Mouse (Mus musculus) heart, postnatal 10 days (tissue): ENCODE results near the gene Klrb1b. TPM values are rescaled to one million over a fixed set of nuclear protein-coding genes. Genes with fewer than 3 reads are reported as not detected.
"Not testable (repeated sequence)": the region's sequence is repeated elsewhere in the genome, so short reads cannot be mapped to it uniquely, and the experiment has no call there.

Experiments
- DNase-seq, 2 experiments: peaks; one replicate each; pipeline ENCODE4 v3.0.0; 2021
- intact Hi-C: fragments of 180-260 bp; cut with DNase I; formaldehyde crosslinking; loops from one replicate; pipeline ENCODE4 v1.15.1; 2025
- total RNA-seq, 2 experiments: library from RNA; stranded (reverse); gene quantifications; 2 replicates each; pipeline ENCODE4 v1.2.3; 2021

The Klrb1b gene
- total RNA-seq, 2 experiments from 2014 or later, result not detected

- DNase-seq, result peak; percentile 96 to 97
Measured at GRCm38 (mm10) chr6:128802999-128803857, 22.9 kb downstream of the Klrb1b start.

GRCm38 (mm10) chr6:128802557-128802956 lies 23.6 kb downstream of the Klrb1b start:
- intact Hi-C loops, result loop anchor here (1.0 to 2.0 kb wide), 2 partner anchors 36 to 38 kb away; no protein-coding TSS in a partner anchor

More at GRCm38 (mm10) chr6:128802999-128803857, 22.9 kb downstream of the Klrb1b start:
- intact Hi-C loops, result loop anchor here (1.0 to 2.0 kb wide), 2 partner anchors 36 to 39 kb away; no protein-coding TSS in a partner anchor

DNA sequence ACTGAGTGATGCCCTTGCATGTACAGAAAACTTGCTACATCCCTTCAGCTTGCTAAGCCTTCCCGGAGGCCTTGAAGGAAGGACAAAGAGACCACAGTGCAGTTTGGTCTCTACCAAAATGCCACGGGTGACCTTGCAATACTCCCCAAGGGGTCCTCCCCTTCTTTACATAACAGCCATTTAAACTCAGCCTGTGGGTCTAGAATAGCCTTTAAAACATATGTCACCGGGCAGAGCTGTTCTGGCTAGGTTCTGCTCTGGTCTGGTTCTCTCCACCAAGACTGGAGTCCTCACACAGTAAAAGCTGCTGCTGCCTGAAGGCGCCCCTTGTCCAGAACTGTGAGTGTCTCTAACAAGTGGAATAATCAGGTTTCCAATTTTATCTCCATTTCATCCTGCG lies 25.4 kb downstream of the Klrb1b start:
- DNase-seq, intact Hi-C loops: not testable (repeated sequence)

More at GRCm38 (mm10) chr6:128802557-128802956, 23.6 kb downstream of the Klrb1b start:
- peak; percentile 37 to 41 for DNase-seq

DNA sequence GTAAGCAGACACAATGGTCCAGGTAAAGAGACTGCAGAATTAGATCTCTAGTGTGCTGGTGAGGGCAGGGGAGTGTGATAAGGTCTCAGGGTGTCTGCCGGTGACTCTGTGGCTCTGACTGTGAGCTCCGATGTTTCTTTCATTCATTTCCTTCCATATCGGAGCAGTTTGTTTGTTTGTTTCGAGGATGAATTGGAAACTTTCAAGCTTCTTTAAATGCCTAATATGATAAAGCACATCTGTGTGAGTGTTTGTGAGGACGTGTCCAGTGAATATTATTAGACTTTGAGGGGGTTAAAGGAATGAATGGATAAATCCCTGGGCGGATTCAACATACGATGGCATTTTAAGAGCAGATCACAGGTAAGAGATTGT lies 26.2 kb downstream of the Klrb1b start:
- no peak for DNase-seq
- intact Hi-C loops, result no loop called here

GRCm38 (mm10) chr6:128799144-128799895 lies 26.8 kb downstream of the Klrb1b start:
- intact Hi-C loops, result not testable (repeated sequence)
- peak; percentile 90 to 92 for DNase-seq

DNA sequence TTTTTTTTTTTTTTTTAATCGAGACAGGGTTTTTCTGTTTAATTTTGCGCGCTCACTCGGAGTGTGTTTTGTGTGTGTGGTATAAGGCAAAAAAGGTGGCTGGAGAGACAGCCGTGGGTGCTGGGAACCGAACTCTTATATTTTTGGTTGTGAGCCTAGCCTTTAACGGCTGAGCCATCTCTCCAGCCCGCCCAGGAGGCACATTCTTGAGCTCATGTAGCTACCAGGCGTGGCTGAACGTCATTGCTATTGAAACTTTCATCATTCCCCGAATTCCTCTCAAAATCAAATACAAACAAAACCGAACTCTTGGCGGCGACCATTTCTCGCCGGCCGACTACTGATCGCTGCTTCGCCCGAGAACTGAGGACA lies 27.4 kb downstream of the Klrb1b start:
- intact Hi-C loops, result not testable (repeated sequence)
- DNase-seq, result peak; percentile 75 to 83

- DNase-seq, result peak; percentile 12 to 28
- intact Hi-C loops, result no loop called here
Measured at GRCm38 (mm10) chr6:128797936-128798771, 28.0 kb downstream of the Klrb1b start.

- DNase-seq, result no peak
- intact Hi-C loops, result no loop called here
Measured at GRCm38 (mm10) chr6:128797185-128797905, 28.8 kb downstream of the Klrb1b start.

GRCm38 (mm10) chr6:128796321-128796955 lies 29.7 kb downstream of the Klrb1b start:
- intact Hi-C loops, result no loop called here

DNA sequence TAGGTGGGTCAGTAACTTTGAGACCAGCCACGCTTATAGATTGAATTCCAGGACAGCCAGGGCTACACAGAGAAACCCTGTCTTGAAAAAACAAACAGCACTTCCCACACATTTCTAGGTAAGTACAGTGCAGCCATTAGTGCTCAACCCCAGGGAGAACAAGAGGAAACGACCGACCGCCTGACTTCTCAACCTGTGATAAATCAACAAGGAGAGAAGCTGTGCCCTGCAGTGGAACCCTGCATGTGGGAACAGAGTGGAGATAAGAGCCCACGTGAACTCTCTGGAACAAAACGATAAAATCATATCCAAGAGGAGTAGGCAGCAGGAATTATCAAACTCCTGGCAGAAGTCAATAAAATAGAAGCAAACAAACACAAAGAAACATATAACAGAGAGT lies 32.4 kb downstream of the Klrb1b start:
- intact Hi-C loops, result no loop called here
- no peak for DNase-seq

More at GRCm38 (mm10) chr6:128796321-128796955, 29.7 kb downstream of the Klrb1b start:
- no peak for DNase-seq

GRCm38 (mm10) chr6:128790491-128790994 lies 35.6 kb downstream of the Klrb1b start:
- intact Hi-C loops, DNase-seq: not testable (repeated sequence)

DNA sequence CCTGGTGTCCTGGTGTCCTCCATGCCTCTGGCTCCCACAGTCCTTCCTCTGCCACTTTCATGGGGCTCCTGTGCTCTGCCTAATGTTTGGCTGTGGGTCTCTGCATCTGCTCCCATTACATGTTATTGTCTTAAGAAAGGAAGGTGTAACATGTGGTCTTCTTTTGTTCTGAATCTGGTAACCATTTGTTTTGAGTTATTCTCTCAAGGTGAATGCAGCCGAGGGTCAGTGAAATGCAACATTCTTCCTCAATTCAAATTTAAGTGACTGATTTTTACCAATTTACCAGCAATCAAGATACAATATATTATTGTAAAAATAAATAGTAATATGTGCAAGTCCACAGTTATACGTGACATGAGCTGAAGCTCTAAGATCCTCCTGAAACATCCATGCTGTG lies 37.0 kb downstream of the Klrb1b start, which contains the start of gene Klrb1c:
Gene Klrb1c (minus strand): TSS at position 101 of the 400 bp plus-strand sequence.
- no peak for DNase-seq
- intact Hi-C loops, result no loop called here

- DNase-seq, result no peak
- intact Hi-C loops, result no loop called here
Measured at GRCm38 (mm10) chr6:128788517-128788916, 37.6 kb downstream of the Klrb1b start.

GRCm38 (mm10) chr6:128786396-128786795 lies 39.7 kb downstream of the Klrb1b start:
- intact Hi-C loops, DNase-seq: not testable (repeated sequence)

DNA sequence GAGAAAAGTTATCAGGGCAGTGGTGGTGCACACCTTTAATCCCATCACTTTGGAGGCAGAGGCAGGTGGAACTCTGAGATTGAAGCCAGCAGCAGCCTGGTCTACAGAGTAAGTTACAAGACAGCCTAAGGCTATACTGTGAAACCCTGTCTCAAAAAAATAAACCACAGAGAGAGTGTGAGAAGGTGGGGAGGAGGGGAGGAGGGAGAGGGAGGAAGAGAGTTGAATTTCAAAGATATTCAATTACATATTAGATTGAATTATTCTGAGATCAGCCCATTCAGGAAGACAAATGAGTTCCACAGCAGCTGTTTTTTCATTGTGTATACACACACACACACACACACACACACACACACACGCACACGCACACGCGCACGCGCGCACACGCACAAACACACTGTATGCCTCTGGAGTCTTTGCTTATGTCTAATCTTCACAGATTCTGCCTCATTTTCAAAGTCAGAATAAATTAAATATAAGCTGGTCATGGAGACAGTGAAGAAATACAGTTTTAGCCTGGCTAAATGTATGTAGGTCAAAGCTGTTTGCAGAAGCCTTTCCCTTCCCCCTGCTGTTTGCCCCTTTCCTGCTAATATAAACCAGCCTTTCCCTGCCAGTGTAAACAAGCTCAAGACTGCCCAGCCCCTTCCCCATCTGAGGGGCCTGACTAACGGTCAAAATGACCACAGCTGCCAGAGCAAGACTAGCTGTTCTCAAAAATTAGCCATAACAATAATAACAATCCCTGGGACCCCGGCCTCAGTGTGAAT lies 56.5 kb downstream of the Klrb1b start:
- intact Hi-C loops, result loop anchor here (10.0 kb wide), 1 partner anchor 335 kb away; the partner anchor contains the start of gene Fkbp4
- no peak for DNase-seq

DNA sequence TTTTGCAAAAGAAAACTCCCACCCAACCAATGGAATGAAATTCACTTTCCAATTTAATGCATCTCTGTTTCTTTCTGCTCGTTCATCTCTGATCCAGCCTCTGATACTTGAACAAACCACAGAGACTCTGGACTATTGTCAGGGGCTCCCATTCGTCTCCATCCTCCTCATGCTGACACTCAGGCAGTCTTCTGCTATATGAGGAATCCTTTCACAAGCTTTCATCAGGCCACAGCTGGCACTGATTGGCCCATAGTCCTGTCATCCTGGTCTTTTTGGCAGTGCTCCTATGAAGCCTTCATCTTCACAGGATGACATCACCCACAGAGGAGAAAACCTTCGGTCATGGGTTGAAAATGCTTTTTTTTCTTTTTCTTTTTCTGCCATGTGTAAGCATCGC lies 58.1 kb downstream of the Klrb1b start:
- intact Hi-C loops, result loop anchor here (10.0 kb wide), 1 partner anchor 333 kb away; the partner anchor contains the start of gene Fkbp4

GRCm38 (mm10) chr6:128766486-128767254 lies 59.5 kb downstream of the Klrb1b start:
- intact Hi-C loops, result loop anchor here (1.0 to 10.0 kb wide), 2 partner anchors 40 to 332 kb away; partner anchors contain the start of gene Fkbp4

More for the DNA sequence above, 58.1 kb downstream of the Klrb1b start:
- no peak for DNase-seq

More at GRCm38 (mm10) chr6:128766486-128767254, 59.5 kb downstream of the Klrb1b start:
- peak; percentile 55 to 57 for DNase-seq
